Mouse (Mus musculus): ENCODE measurements at regions not wholly inside any gene's neighbourhood (a gene's known extent, or its start where the extent isn't known, plus 50 kb on each side); places are given as distances from the start of the nearest gene placed in this dataset.
A peak's percentile ranks its signal among the peaks of the same experiment; 100 is the strongest.

DNA sequence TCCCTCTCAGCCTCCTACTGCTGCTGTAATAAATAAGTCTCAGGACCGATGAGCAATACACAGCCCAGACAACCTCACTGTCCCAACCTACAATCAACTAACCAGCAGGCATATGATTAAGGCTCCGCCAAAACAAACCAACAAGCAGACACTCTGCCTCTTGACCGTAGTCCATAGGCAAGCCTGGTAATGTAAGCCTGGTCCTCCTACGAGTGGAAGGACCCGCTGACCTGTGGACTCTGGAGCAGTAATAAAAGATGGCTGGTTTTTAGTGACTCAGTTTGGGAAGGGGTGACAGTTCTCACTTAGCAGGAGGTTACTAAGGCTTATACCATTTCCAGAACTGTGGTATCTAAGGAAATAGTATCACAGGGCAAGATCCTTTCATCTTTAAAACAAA, 53.4 kb downstream of the Gm47996 start:
- no peak for DNase-seq

DNA sequence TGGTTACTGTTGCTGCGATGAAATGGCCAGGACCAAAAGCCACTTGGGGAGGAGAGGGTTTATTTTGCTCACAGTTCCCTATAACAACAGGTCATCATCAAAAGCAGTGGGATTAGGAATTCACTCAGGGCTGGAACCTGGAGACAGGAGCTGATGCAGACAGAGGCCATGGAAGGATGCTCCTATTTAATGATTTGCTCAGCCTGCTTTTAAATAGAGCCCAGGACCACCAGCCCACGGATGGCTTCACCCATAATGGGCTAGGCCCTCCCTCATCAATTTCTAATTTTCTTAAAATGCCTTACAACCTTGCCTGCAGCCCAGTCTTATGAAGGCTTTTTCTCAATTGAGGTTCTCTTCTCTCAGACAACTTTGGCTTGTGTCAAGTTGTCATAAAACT, 53.9 kb downstream of the Gm47996 start:
- DNase-seq = no peak

DNA sequence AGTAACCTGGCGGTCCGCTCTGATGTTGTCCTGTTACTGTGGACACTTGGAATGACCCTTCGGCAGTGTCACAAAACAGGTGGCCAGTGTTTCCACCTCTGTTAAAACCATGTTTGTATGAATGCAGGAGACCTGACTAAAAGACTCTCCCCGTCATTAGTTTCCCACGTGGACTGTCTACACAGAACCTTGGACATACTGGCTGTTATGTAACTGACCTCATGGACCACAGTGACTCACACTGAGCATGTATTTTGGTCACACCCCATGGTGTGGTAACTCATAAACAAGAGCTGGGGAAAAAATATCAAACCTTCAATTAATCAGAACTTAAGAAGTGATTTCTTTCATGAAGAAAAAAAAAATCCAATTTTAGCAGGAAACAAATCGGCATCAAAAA, 54.9 kb downstream of the Gm47996 start:
- peak; percentile 15 for DNase-seq

DNA sequence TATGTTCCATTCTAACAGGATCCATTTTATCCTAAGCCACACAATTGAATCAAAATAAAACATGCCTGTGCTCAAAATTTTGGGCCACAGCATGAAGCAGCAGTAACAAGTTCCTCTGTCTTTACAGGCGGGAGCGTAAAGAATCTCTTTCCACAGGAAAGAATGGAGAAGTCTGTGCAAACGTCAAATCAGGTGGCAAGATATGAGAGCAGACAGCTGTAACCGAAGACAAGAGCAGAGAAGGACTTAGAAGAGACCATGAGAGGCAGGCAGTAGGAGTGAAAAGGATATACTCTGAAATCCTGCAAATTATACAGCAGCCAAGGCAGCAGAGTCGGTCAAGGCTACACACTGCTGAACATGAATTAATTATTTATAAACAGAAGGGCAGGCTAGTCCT, 55.7 kb downstream of the Gm47996 start:
- DNase-seq = no peak

DNA sequence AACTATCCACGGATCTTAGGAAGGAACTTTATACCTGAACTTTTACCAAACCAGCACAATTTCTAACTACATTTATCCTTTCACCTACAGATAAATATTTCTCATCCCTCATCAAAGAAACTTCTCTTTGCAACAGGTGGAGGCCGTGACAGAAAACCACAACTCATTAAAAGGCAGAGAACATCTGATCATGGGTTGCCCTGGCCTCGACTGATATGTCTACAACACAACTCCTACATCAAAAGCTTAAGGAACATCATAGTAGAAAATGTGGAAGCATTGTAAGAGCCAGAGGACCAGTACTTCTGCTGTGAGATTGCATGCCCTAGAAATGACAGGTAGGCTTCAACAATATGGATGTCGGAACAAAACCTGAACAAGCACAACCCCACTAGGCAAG, 56.8 kb downstream of the Gm47996 start:
- no peak for DNase-seq

DNA sequence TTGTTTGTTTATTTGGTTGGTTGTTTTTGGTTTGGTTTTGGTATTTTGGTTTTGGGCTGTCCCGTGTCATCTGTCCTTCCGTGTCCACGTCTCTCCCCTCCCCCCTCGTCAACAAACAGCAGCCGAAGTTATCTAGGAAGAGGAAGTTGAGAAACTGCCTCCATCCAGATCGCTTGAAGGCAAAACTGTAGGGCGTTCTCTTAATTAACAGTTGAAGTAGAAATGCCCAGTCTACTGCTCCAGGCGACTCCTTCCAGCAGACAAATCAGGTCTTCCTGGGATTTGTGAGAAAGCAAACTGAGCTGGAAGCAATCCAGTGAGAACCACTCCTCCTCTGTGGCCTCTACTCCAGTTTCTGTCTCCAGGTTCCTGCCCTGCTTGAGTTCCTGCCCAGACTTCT, 60.8 kb downstream of the Gm47996 start:
- peak; percentile 32 for DNase-seq

DNA sequence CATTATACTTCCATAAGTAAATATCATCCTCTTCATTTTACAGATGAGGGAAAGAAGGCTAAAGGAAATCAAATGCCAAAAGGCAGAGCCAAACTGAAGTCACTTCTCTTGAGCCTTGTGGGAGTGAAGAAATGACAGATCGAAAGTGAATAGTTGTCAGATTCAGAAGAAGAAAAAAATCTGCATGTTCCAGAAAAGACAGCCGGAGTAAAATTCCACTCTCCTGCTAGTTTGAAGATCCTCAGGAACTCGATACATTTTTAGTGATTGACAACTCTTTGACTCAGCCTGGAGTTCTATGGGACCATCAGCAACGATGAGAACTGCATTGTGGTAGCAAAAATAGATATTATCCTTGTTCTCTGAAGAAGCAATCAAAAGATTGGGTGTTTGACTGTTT, 64.4 kb downstream of the Gm47996 start:
- DNase-seq = no peak

DNA sequence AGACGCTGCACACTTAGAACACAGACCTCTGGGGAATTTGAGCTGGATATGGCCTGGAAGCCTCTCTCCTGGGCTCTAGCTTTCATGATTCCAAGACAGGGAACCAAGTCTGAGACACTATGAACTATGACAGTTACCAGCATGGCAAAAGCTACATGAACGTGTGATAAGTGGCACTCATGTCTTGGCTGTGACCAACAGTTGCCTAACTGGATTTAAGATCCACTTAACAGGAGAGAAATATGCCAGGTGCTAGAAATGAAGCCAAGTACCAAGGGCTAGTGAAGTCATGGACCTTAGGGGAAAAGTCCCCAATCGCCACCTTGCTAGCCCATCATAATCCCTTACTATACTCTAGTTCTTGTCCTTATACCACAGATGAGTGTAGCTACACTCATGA, 65.7 kb downstream of the Gm47996 start:
- no peak for DNase-seq

DNA sequence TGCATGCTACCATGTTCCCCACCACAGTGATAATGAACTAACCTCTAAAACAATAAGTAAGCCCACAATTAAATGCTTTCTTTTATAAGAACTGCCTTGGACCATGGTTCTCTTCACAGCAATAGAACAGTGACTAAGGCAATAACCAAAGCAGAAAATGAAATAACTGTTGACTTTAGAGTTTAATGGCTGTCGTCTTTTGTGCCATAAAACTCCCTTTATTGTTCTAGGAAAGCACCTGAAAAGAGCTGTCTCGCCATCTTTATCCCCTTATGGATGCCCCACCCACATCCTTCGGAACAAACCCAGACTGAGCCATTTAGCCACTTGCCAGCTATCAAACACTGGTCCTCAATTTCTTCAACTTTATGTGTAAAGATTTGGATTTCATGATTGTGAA, 64.3 kb upstream of the Ivns1abp start:
- DNase-seq = no peak

DNA sequence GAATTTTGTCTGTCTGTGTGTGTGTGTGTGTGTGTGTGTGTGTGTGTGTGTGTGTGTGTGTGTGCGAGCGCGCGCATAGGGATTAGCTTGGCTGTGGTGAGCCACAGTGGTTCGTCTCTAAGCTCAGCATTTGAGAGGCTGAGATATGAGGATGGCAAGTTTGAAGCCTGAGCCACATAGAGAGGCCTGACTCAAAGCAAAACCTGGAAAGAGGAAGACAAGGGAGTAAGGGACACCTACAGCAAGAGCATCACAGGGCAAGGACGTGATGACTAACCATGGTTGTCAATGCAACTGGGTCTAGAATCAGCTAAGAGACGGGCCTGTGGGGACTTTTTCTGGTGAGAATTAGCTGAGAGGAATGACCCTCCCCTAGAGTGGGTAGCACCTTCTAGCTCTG, 59.2 kb upstream of the Ivns1abp start:
- DNase-seq = no peak

DNA sequence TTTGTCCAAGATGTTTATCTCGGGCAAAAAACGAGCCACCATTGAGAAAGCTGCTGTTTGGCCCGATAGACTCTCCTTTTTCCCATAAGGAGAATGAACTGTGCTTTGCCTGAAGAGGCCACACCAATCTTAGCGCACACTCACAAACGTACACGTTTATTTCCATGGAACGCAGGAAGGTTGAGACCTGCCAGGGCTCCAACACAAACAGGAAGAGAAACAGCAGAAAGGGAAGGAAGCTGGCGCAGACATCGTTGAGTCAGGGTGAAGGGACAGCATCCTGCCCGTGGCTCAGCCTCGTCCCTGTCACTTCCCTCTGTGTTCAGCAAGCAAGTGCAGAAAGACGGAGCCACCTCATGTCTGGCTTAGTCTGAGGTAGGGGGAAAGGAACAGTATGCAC, 56.8 kb upstream of the Ivns1abp start:
- DNase-seq = peak; percentile 21

DNA sequence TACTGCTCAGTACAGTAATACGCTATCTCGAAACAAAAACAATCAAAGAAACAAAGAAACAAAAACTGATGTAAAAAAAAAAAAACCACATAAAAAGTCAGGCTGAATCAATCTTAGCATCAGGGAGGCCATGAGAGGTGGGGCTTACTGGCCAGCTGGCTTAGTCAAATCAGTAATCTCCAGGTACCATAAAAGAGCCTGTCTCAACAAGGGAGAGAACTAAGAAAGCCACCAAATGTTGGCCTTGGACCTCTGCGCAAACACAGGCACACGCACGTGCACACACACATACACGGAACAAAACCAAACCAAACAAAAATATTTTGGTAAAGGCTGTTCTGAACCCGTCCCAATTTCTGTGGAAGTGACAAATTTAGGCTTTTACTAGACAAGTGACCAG, 55.2 kb upstream of the Ivns1abp start:
- DNase-seq = no peak

DNA sequence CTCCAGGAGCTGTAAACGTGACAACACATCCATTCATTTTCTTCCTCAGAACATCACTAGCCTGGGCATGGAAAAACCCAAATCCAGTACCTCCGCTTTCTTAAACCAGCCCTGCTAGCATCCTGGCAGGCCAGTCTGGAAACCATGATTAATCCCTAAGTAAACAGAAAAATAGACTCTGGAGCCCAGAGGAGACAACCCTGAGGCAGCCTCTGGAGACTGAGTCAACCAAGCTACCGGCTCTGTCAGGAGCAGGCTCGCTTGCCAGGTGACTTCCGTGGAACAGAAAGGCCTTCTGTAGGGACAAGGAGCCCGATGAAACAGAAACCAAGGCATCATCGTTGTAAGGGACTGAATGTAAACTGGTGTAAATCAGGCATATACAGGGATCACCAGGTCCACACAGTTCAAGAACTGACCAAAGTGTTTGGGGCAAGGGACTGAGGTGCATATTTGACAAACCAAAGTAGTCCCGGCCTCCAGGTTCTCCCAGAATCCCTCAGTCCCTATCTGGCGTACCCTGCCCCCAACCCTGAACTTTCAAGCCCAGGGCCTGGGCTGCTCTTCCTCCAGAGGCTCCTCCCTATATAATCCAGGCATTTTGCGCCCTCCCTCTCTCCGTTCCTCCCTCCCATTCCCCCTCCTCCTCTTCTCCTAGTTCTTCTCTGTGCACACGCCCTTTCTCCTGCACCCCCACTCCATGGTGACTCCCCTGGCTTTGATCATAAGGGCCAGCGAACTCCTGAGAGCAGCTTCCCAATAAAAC, 54.6 kb upstream of the Ivns1abp start:
- DNase-seq = no peak

DNA sequence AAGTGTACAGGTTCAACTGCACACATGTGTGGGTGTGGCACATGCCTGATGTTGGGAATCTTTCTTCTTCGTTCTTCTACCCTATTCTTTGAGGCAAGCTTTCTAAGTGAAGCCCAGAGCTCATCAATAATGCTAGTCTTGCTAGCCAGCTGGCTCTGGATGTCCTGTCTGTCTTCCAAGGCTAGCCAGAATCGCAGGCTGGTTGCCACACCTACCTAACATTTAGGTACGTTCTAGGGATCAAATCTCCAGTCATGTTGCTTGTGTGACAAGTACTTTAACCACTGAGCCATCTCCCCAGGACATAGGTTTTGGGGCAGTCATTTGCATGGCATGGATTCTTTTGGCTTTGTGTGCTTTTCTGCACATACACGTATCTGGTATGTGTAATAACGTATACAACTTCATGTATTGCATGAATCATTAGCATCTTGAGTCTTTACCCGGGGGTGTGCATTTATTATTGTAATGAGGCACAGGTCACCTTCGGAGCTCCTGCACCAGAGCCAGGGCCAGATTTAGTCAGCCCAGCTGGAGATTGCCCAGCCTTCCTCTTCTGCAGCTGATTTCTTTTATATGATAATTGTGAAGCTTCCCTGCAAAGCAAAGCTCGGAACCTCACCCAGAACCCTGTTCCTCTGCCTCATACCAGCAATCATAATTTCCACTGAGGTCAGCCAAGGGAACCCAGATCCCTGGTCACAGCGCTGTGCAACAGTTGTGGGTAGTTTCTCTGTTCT, 50.8 kb upstream of the Ivns1abp start:
- no peak for DNase-seq
